ENCODE assay signal across 8 mouse cellular contexts in the genomic region with DNA sequence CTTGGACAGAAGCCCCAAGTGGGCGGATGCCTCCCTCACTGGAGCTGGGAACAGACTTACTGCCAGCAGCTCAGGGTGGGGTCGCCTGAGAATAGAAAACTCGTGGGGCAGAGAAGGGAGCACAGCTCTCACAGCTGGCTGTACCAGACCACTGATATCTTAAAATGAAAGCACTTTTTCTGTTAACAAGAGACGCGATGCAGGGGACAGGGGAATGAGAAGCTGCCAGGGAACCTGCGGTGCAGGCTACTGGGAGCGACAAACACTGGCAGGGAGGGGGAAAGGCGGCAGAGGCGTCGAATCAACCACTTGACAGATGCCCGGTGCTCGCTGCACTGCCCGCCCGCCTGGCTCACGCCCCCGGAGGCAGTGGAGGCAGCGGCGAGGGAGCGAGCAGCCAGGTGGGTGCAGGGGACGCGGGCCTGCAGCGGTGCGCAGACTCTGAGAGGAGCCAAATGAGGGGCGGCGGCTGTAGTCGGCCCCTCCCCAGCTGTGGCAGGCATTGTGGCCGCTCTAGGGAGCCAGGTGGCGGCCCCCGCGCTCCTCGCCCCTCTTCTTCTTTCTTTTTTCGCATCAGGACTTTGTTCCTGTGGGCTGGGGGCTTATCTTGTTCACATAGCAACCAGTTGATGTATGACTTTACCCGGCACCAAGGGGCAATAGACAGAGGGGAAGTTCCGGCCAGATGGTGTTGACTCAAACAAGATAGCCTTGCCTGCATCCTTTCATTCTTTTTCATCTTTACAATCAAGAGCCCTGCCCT. TPM values are rescaled to one million over a fixed set of nuclear protein-coding genes. Genes with fewer than 3 reads are reported as not detected.
DNase-seq lines count a peak whose midpoint lies in the region; ATAC-seq lines count a peak whose summit lies in the region.
"Had no signal": no experiment of that assay in that cellular context is flagged by ENCODE, and none has a peak within 500 bp of the region (broad histone marks: within the 10 kb centered on the region; RNA-seq: fewer than 3 reads in every experiment).

No protein-coding gene starts in this region.

- no peak overlapping the region for H3K27ac ChIP-seq in heart, embryonic 11.5 days (ENCODE audit: low read depth, low read length)
- H3K27ac ChIP-seq in liver, embryonic 11.5 days (ENCODE audit: low read depth, low read length), result peak overlapping the region; percentile 62; the same call in 1 of the 2 replicates
- H3K27ac ChIP-seq in midbrain, embryonic 16.5 days (ENCODE audit: low read length), result no peak overlapping the region

- H3K4me3 ChIP-seq in heart, embryonic 11.5 days (ENCODE audit: low read depth, low read length), result peak overlapping the region; percentile 51
- H3K4me3 ChIP-seq in liver, embryonic 11.5 days (ENCODE audit: low read depth, low read length), result peak overlapping the region; percentile 53
- peak overlapping the region; percentile 55 for H3K4me3 ChIP-seq in midbrain, embryonic 16.5 days (ENCODE audit: low read depth, low read length)

- no peaks in the 10 kb centered on the region for H3K36me3 ChIP-seq in heart, embryonic 11.5 days (ENCODE audit: control insufficient read depth, insufficient read depth, low read length)
- H3K36me3 ChIP-seq in liver, embryonic 11.5 days (ENCODE audit: control insufficient read depth, insufficient read depth, low read length), result no peaks in the 10 kb centered on the region
- no peaks in the 10 kb centered on the region for H3K36me3 ChIP-seq in midbrain, embryonic 16.5 days (ENCODE audit: control insufficient read depth, insufficient read depth, low read length)

- peak; percentile 59 for DNase-seq in adrenal gland, postnatal 10 days
- peak; percentile 8 for DNase-seq in embryo, embryonic 11.5 days (ENCODE audit: low read depth, low spot score)
- peak; percentile 78 for DNase-seq in kidney, adult 9 months
- DNase-seq in liver, embryonic 11.5 days (ENCODE audit: low spot score), result peak; percentile 69
- DNase-seq in thymus, postnatal 14 days, result peak; percentile 34

- peak overlapping the region; percentile 91 for H3K4me2 ChIP-seq in heart, embryonic 11.5 days
- peak overlapping the region; percentile 88 for H3K4me2 ChIP-seq in liver, embryonic 11.5 days
- H3K4me2 ChIP-seq in midbrain, embryonic 16.5 days (ENCODE audit: low read length), result peak overlapping the region; percentile 75

- H3K4me1 ChIP-seq in heart, embryonic 11.5 days (ENCODE audit: control insufficient read depth, insufficient read depth, low read length), result no peaks in the 10 kb centered on the region
- peaks cover 7% of the 10 kb centered on the region; the same call in 1 of the 2 replicates for H3K4me1 ChIP-seq in liver, embryonic 11.5 days (replicated peaks; ENCODE audit: control insufficient read depth, insufficient read depth, low read length)
- H3K4me1 ChIP-seq in midbrain, embryonic 16.5 days (ENCODE audit: control insufficient read depth, insufficient read depth, low read length), result no peaks in the 10 kb centered on the region

- ATAC-seq in heart, embryonic 11.5 days (replicated peaks; ENCODE audit: insufficient number of reproducible peaks, low FRiP score, low TSS enrichment), result peak; percentile 75
- ATAC-seq in liver, embryonic 11.5 days (replicated peaks; ENCODE audit: low FRiP score), result peak; percentile 81
- ATAC-seq in midbrain, embryonic 16.5 days, result peak; percentile 96

- H3K9me3 ChIP-seq in heart, embryonic 11.5 days (replicated peaks; ENCODE audit: control insufficient read depth, low read length), result no peaks in the 10 kb centered on the region
- no peaks in the 10 kb centered on the region for H3K9me3 ChIP-seq in liver, embryonic 11.5 days (ENCODE audit: control insufficient read depth, low read length)
- H3K9me3 ChIP-seq in midbrain, embryonic 16.5 days (replicated peaks; ENCODE audit: control insufficient read depth, low read length, poor library complexity, severe bottlenecking), result no peaks in the 10 kb centered on the region

- 2% methylated on average over 21 of the region's 34 CpGs for WGBS in heart, embryonic 11.5 days (ENCODE audit: insufficient replicate concordance)
- under 1% methylated on average over 34 of the region's 34 CpGs for WGBS in liver, embryonic 11.5 days
- 2% methylated on average over 34 of the region's 34 CpGs for WGBS in midbrain, embryonic 16.5 days

- no peaks in the 10 kb centered on the region for H3K27me3 ChIP-seq in heart, embryonic 11.5 days (ENCODE audit: control insufficient read depth, insufficient read depth, low read length)
- H3K27me3 ChIP-seq in liver, embryonic 11.5 days (replicated peaks; ENCODE audit: control insufficient read depth, insufficient read depth, low read length), result no peaks in the 10 kb centered on the region
- H3K27me3 ChIP-seq in midbrain, embryonic 16.5 days (ENCODE audit: control insufficient read depth, insufficient read depth, low read depth, low read length), result no peaks in the 10 kb centered on the region

- peak overlapping the region; percentile 68; the same call in 1 of the 2 replicates for H3K9ac ChIP-seq in heart, embryonic 11.5 days (ENCODE audit: low read depth, low read length)
- H3K9ac ChIP-seq in liver, embryonic 11.5 days (ENCODE audit: low read depth, low read length), result peak overlapping the region; percentile 54
- H3K9ac ChIP-seq in midbrain, embryonic 16.5 days (ENCODE audit: low read depth, low read length), result peak overlapping the region; percentile 87

RNA-seq across cellular contexts. Expression of a gene that starts 9.8 kb away (rescaled TPM):
- total RNA-seq in adrenal gland, postnatal 10 days (2021), result 10 to 100 TPM; 19.1 to 26.5 TPM
- 0.53 and 0.83 TPM in 2 replicates for polyA plus RNA-seq in heart, embryonic 11.5 days (2014; fragmentation: Nextera tagmentation; extraction: Ambion mirVana)
- polyA plus RNA-seq in liver, embryonic 11.5 days (2014; fragmentation: Nextera tagmentation; extraction: Ambion mirVana), result 0.71 TPM in 2 replicates
- polyA plus RNA-seq in midbrain, embryonic 16.5 days (2015; fragmentation: Nextera tagmentation; extraction: Ambion mirVana), result 0.80 and 1.2 TPM in 2 replicates

RNA-seq across cellular contexts. Expression of a gene that starts 56.5 kb away (rescaled TPM):
- total RNA-seq in adrenal gland, postnatal 10 days (2021), result 10 to 100 TPM in 1 of 2 experiments, 1 to 10 TPM in 1; 4.4 to 17.8 TPM
- not detected in 2 replicates for polyA plus RNA-seq in heart, embryonic 11.5 days (2014; fragmentation: Nextera tagmentation; extraction: Ambion mirVana)
- not detected in 2 replicates for polyA plus RNA-seq in liver, embryonic 11.5 days (2014; fragmentation: Nextera tagmentation; extraction: Ambion mirVana)
- polyA plus RNA-seq in midbrain, embryonic 16.5 days (2015; fragmentation: Nextera tagmentation; extraction: Ambion mirVana), result not detected in 2 replicates
- polyA plus RNA-seq: frontal cortex, adult 2 months had no signal

Comparison
In these comparisons a context has a peak if more than half of its experiments do, and no peak if none do; other contexts are left out.
1. DNase-seq: peak in every context shown above with its lines; median percentile 78 in kidney, adult 9 months; 69 in liver, embryonic 11.5 days; 59 in adrenal gland, postnatal 10 days; 34 in thymus, postnatal 14 days; 8 in embryo, embryonic 11.5 days.